Mouse (Mus musculus) urinary bladder, postnatal 10 days (tissue): ENCODE measurements around the gene Nostrin.

Source experiments
- DNase-seq: peaks from one replicate; pipeline ENCODE4 v3.0.0; 2022; ENCODE audit warnings: low spot score

Gene Nostrin

DNA sequence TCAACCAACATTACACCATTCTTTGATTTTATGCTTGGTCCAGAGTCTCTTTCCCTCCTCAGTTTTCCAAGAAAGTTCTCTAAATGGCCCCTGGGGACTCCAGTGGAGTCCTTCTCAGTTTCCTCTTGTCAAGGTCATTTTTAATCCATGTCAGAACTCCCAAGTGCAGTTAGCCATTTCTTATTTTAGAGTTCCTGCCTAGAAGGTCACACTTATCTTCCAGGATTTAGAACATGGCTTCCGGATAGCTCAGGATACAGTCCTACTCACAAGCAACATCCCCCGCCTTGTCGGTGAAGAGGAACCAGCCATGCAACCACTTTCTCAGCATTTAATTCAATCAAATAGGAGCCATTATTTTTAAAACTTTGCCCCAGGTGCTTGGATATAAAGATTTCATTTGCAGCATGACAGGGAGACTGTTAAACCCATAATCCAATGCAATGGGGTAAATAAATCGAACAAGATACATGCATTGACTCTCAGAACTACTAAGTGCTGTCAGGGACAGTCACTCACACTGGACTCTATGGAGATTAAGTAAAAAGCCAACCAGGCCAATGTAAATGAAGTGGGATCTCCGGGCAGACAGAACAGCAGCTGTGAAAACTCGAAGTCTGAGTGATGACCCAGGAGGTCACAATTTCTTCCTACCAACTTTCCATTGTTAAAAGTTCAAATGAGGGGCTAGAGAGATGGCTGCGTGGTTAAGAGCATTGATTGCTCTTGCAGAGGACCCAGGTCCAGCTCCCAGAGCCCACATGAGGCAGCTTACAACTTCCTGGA, 6.0 kb upstream of the Nostrin start:
- DNase-seq, result no peak

DNA sequence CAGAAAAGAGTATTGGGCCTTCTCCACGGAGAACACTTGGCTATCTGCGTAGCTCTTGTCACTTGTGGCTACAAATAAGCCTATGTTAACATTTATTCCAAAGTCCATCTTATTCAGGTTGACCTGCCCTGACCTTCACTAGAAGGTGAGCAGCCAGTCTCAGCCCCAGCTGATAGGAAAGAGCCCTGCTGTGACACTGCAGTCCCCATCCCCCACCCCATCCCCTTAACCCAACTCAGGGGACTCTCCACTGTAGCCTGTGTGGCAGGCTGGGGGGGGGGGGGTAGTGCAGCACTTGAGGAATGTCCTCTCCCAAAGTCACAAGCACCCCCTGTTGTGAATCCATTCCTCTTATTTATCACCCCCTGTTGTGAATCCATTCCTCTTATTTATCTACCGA, 3.6 kb upstream of the Nostrin start:
- no peak for DNase-seq

DNA sequence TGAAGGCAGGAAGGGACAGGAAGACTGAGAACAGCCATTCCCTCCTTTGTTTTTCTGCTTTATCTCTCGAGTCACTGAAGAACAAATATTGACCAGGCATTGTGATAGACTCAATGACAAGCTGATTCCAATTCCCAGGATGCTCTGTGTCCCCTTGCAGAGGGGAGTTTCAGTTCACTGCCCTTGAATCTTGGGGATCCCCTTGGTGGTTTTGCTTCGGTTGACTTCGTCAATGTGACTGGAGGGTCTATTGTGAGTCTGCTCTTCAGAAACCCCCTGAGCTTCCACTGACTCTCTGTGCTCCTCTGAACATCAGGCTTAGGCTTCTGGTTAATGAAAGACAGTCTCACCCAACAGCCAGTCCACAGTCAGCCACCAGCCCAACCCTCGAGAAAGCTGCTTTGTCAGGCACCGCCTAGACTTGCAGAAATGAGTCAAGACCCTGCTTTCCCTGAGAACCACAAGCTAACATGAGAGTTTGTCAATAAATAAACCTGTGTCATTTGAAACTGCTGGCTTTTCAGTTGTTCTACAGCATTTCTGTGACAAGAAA, 3.0 kb upstream of the Nostrin start:
- no peak for DNase-seq

DNA sequence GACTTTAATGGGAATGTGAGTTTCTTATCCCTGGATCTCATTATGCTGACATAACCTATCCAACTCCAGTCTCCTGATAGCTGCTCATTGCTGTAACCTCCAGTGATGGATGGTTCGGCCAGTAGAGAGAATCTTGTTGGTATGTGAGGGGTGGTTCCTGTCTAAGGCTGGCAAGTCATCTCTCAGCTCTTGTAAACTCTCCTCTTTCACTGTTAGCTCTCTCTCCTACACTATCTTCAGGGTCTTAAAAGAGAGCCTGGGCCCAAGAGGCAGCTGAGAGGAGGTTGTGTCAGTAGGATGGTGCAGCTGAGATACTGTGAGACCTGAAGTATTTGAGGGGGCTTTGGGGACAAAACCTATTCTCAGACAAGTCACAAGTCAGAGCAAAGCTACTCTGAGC, 1.4 kb upstream of the Nostrin start:
- DNase-seq, result no peak

DNA sequence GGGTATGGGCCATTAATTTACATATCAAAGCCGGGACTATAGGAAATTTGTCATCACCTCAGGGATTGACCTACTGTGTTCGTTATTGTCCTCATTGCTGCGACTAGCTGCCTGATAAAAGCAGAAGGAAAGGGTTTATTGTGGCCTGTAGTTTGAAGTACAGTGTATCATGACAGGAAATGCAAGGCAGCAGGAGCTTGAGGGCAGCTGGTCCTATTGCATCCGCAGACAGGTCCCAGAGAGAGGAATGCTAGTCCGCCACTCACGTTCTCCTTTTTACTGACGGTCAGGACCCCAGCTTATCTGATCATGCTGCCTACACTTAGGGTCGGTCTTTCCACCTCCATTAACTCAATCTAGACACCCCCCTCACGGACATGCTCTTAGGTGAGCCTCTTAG, 663 bp upstream of the Nostrin start:
- DNase-seq, result no peak

DNA sequence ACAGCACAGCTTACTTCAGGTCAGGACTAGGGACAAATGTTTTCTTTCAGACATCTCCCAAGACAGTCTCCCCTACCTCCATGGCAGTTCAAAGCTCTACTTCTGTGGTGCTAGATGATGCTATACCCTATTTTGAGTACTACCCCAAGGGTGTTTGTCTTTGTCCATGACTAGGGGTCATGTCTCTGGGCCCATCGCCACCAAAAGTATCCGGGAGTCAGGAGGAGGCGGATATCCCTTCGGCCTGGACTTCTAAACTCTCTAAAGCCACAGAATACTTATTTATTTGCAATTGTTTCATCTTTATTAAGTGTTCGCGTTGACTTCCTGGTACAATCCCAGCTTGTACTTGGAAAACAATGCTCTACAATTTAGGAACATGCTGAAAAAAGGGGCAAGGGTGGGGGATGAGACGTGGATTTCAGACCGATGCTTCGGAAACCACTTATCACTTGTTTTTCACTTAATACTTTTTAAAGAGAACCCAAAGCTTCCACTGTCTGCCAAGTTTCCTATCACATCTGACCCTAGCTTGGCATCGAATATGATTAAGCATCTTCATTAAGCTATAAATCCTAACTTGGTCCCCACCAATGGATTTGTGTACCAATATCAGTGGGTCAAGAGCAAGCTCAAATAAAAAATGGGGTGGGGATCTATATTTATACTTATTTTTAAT, 1.9 kb downstream of the Nostrin start:
- DNase-seq, result no peak

DNA sequence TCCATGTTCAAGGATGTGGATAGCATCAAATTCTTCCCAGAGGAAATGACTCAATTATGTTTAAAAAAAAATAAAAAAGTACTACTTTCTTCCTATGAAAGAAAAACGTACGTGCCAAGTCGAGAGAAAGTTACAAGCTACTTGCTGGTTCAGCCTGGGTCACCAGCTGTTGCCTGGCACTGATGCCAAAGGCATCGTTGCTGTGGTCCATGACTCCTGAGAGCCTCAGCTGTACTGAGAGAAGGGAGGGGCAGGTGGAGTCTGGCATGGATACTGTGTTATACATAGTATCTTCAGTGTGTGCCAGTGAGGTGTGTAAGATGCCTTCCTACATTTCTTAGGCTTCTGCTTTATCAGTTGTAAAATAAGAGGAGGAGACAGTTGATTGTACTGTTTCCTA, 3.2 kb downstream of the Nostrin start:
- DNase-seq, result no peak

DNA sequence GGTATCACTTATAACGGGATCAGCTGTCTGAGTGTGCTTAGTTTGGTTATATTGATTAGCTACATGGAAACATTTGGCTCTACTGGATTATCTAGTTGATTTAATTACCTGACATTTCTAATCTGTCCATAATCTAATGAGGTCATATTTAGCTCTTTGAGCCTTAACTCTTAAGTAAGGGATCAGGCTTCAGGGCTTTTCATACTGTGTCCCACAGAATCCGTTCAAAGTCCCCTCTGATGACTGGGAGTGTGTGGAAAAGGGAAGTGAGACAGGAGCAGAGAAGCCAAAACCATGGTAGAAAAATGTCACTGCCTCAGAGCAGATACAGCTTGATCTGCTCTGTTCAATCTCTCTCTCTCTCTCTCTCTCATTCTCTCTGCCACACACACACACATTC, 4.6 kb downstream of the Nostrin start:
- no peak for DNase-seq

DNA sequence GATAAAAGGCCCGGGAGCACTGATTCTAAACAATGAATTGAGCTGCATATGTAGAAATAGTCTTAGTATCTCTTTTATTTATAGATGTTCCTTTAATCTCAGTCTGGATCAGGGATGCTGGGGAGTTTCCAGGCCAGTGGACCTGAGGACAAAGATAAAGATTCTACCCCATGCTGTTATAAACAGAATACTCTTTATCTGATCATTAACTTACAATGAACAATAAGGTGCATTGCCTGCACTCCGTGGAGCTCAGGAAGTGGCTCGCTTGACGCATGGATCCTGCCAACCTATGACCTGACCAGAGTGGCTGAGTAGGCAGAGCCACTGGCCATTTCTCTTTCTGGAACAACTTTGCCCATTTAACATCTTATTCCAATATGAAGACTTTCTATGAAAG, 5.2 kb downstream of the Nostrin start:
- DNase-seq, result no peak

DNA sequence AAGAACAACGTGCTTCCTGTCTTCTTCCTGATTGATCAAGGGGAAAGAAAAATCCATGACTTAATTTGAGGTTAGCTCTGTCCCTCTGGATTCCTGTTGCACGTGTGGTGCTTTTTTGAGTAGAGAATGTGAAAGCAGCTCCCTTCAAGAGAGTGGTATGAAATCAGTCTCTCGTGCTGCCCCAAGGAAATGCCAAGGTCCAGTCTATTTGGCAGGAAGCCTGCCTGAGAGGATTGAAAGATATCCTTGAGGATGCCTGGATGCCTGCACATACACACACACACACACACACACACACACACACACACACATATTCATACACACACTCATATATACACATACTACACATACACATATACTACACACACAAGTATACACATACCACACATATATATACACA, 13.1 kb downstream of the Nostrin start:
- DNase-seq, result no peak

DNA sequence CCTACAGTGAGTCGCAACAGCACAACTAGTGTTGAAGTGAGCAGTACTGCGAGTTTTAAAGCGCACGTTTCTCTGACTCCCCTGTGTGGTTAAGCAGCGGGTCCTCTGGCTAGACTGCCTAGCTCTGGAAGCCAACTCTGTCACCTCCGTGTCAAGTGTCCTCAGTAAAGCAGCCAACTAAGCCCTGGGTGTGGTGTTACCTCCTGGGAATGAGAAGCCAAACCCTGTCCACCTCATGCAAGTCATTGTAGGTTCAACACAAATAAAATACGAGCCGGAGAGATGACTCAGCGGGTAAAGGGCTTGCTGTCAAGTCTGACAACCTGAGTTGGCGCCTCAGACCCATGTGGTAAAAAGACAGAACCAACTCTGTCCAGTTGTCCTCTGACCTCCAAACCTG, 13.6 kb downstream of the Nostrin start:
- no peak for DNase-seq

DNA sequence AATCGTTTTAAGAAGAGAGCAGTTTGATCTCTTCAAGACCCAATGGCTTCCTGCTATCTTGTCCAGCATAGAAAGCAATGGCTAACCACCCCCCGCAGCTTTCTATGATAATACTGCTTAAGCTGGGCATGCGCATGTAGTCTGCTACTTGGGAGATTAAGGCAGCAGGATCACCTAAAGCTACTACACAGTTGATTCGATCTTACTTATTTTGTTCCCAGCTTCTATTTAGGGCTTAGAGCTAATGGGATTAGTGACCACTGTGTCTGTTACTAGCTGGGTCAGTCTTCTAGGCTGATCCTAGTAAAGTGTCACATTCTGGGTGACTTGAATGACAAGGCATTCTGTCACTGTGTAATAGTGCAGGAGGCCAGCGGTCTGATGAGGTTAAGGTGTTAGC, 15.2 kb downstream of the Nostrin start:
- no peak for DNase-seq

DNA sequence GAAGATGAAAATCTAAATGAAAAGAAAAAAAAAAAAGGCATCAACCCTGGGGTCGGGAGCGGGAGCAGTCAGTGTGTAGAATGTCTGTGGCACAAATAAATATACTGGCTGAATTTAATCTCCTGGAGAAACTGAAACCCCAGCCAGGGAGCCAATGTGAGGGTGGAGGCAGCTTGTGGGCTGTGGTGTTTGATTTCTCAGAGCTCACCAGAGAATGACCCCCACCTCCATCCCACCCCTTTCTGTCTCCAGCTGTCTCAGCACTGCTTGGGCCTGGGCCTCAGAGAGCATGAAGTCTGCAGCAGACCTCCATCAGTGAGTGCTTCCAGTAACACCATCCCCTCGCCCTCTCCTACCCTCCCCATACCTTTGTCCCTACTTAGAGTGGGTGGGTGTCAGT, 20.3 kb downstream of the Nostrin start:
- no peak for DNase-seq

DNA sequence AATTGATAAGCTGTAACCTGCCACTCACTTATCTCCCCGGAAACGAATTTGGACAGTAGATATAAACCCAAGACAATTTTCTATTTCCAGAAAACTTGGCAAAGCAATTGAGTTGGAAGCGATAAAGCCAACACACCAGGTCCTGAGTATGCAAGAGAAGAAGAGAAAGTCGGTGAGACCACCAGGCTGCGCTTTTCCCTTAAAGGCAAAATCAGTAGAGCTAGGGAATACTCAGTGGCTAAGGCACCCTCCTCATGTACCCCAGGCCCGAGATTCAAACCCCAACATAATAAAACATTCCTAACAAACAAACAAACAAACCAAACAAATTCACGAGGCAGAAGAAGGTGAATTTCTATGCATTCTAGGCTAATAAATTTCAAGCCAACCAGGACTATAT, 20.7 kb downstream of the Nostrin start:
- no peak for DNase-seq

DNA sequence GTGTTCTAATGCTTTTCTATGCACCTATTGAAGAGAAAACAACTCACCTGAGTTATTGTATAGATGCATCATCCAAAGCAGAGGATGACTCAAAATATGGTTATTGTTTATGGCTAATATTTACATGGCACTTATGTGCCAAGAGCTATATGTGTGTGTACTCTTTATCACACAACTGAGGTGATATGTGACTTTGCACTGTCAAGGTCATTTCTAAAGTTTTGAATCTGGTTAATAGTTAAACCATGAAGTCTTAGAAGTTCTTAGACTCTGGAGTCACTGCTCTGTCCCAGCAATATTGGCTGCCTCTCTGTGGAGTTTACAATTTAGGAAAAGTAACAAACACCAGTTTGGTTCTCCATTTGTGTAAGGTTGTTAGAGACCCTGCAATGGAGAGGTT, 23.3 kb downstream of the Nostrin start:
- DNase-seq, result no peak

DNA sequence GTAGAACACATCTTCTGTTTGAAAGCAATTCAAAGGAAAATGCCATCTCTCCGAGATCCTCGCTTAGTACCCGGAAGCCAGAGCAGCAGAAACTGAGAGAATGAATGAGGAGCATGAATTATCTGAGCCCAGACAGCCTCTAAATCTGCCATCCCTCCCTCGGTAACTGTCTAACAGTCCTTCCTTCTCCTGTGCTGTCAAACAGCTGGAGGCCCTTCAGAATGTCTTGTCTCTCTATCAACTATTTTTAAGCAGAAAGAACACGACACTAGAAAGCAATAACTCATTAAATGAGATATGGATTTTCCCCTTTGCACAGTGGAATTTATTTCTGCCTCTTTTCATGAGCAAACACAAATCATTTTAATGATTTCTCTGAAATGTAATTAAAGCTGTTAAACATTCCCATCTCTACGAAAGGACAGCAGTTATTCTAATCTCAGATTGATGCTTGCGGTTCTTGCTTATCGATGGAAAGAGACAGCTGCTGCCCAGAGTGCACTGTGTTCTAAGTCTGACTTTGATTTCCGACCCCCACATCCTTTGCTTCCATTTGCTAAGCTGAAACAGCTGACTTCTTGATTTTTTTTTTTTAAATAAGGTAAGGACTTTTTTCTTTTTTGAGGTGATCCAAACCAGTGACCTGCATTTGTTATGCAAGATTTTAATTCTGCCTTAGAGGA, 34.9 kb downstream of the Nostrin start:
- no peak for DNase-seq

DNA sequence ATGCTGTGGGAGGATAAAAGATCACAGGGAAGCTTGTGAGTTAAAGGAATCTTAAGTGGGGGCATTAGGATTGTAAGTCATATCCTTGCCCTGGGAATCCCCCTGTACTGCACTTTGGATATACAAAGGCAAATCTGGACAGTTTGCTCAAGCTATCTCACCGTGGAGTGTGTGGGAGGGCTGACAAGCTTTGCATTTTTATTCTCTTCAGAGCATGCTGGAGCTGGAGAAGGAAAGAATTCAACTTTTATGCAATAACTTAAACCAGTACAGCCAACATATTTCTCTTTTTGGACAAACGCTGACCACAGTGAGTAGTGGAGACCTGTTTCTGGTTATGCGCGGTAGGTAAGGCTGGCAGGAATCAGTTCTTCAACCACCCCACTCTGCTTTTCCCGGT, 39.7 kb downstream of the Nostrin start:
- no peak for DNase-seq

DNA sequence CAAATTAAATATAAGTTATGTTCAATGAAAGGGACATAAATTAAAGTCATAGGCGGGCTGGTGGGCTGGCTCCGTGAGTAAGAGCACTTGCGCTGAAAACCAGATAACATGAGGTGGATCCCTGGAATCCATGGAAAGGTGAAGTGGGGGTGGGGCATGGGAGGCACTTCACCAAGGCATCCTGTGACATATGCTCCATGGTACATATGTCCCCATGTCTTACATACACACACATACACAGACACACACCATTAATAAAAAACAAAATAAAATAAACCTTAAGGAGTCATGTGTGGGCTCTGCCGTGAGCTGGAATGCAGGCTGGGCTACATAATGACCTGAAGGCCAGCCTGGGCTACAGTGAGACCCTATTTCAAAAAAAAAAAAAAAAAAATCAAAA, 44.1 kb downstream of the Nostrin start:
- no peak for DNase-seq

DNA sequence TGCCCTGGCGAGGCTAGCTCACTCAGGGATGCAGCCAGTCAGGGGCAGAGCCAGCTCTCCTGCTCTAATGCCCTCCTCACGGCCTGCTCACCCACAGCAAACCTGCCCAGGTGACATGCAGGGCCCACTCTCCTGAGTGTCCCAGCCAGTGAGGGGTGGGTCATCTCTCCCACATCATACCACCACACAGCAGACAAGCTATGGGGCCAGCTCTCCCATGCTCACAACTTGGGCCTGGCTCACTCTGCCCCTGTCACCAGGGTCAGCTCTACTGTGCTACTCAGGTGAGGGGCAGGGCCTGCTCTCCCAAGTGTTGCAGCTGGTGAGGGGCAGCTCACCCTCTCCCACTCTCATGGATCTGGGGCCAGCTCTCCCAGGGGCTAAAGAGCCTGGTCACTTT, 52.4 kb downstream of the Nostrin start:
- no peak for DNase-seq

DNA sequence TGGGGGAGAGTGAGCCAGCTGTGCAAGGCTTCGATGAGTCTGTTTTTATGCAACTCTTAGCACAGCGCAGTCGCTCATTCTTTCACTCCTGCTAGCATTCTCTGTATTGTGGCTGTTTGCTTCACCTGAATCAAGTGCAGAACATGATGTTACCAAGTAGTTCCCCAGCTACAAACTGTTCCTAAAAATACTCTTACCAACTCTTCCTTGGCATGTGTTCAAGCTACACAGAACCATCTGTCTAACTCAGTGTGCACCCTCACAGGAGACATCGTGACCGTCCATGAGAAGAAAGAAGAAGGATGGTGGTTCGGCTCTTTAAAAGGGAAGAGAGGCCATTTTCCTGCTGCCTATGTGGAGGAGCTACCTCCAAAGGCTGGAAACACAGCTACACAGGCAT, 53.1 kb downstream of the Nostrin start:
- no peak for DNase-seq

DNA sequence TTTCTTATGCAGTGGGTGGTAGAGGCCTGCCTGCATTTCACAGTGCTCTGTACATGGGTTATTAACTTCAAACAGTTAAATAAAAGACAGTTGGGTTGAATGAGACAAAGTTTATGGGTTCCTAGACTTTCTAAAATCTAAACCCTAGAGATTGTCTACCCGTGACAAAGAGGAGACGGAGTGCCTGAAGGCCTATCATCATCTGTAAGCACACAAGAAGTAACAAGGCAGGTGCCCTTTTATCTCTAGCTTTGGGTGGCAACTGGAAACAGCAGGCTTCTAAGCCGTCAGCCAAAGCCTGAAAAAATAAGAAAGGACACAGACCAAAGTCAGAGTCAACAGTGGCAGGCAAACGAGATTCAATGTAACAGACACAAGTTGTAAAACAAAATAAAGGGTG, 53.6 kb downstream of the Nostrin start:
- DNase-seq, result no peak

DNA sequence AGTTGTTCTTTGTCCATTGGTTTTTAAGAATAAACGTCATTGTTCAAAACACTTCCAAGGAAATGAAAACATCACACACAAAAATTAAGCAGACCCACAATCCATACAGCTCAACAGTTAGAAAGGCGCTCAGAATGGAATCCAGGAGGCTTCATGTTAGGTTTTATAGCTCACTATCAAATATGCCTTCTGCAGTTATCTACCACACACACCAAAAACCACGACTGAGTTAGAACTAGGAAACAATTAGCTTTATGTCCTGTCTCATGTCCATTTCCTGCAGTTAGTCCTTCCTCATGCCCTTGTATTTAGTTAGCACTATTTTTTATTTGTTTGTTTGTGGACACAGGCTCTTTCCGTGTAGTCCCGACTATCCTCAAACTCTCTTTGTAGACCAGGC, 55.5 kb downstream of the Nostrin start:
- DNase-seq, result no peak

DNA sequence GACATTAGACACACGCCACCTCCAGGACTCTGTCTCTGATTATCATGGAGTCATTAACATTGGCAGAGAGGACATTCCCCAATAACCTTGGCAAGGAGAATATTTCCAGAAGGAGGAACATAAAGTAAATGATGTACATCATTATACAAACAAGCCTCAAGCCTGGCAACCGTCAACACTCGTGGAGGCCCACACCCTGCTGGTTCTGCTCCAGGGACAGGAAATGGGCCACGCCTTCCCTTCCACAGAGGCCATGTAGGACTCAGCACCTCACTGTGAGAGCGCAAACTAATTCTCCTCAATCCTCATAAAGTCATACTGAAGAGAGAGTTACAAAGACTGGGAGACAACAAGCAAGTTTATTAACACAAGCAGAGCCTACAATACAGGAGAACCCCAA, 58.0 kb downstream of the Nostrin start:
- DNase-seq, result no peak
